Mouse (Mus musculus) heart, adult 2 months (tissue): ENCODE data around the gene Pcbp4. TPM values are rescaled to one million over a fixed set of nuclear protein-coding genes. Genes with fewer than 3 reads are reported as not detected.

Experiments used
- DNase-seq, 2 experiments: peaks; one replicate each; pipeline ENCODE4 v3.0.0; 2021
- H3K27ac ChIP-seq: fragments of 200-600 bp; 2 replicates; pipeline ENCODE4 v1.8.1; 2022
- H3K27me3 ChIP-seq: fragments of 200-500 bp; 2 replicates; pipeline ENCODE4 v1.6.1; 2012; ENCODE audit warnings: mild to moderate bottlenecking, low read length, inconsistent platforms, mixed read lengths; ENCODE audit not compliant: control insufficient read depth, insufficient read depth
- H3K36me3 ChIP-seq: fragments of 200-500 bp; 2 replicates; pipeline ENCODE4 v1.6.1; 2012; ENCODE audit warnings: low read length, inconsistent platforms; ENCODE audit not compliant: control insufficient read depth, insufficient read depth
- H3K4me1 ChIP-seq: fragments of 200-500 bp; 2 replicates; pipeline ENCODE4 v1.6.1; 2011; ENCODE audit warnings: low read length; ENCODE audit not compliant: control insufficient read depth, insufficient read depth
- H3K4me3 ChIP-seq: fragments of 200-600 bp; 2 replicates; pipeline ENCODE4 v1.8.1; 2022
- H3K79me2 ChIP-seq: fragments of 200-500 bp; replicated peaks from 2 replicates; pipeline ENCODE4 v1.6.1; 2012; ENCODE audit warnings: mild to moderate bottlenecking, inconsistent platforms, low read length, moderate library complexity, mixed read lengths; ENCODE audit not compliant: control insufficient read depth, insufficient read depth
- H3K9ac ChIP-seq: fragments of 200-500 bp; 2 replicates; pipeline ENCODE4 v1.6.1; 2012; ENCODE audit warnings: low read depth, mild to moderate bottlenecking, control low read depth, inconsistent platforms, low read length, mixed read lengths
- CTCF ChIP-seq: fragments of 200-600 bp; IDR thresholded peaks from 2 replicates; pipeline ENCODE4 v1.8.1; 2022; ENCODE audit warnings: antibody characterized with exemption, mild to moderate bottlenecking, moderate library complexity
- EP300 ChIP-seq: fragments of 200-500 bp; IDR thresholded peaks from 2 replicates; pipeline ENCODE4 v1.6.1; 2011; ENCODE audit warnings: low read depth, low read length, control low read depth; ENCODE audit not compliant: insufficient read depth
- POLR2A ChIP-seq: fragments of 200-500 bp; IDR thresholded peaks from 2 replicates; pipeline ENCODE4 v1.6.1; 2011; ENCODE audit warnings: mild to moderate bottlenecking, low read depth, low read length, control low read depth; ENCODE audit not compliant: insufficient read depth
- WGBS: fragments of 180-500 bp; shearing (Covaris S2); methylation state at CpG from one replicate; pipeline ENCODE4 v1.1.7; 2018; 5-methylcytosine and 5-hydroxymethylcytosine counted together
- intact Hi-C: fragments of 180-260 bp; cut with DNase I; formaldehyde crosslinking; loops from one replicate; pipeline ENCODE4 v1.15.1; 2025
- polyA plus RNA-seq: library from polyadenylated mRNA; depleted of rRNA; stranded (reverse); fragments of >200 nt; gene quantifications from 2 replicates; pipeline ENCODE4 v1.2.3, GENCODE M21; 2012
- total RNA-seq, 2 experiments: library from RNA; stranded (reverse); gene quantifications; 2 replicates each; pipeline ENCODE4 v1.2.3; 2021

The Pcbp4 gene
- total and polyA plus RNA-seq, 3 experiments = 70.0 to 92.8 (median 74.6) TPM

GRCm38 (mm10) chr9:106473081-106473752, 20.1 kb downstream of the Pcbp4 start:
- 91% methylated on average over 16 of the region's 16 CpGs for WGBS
- no peak overlapping the region for H3K9ac ChIP-seq
- H3K27ac ChIP-seq = peak overlapping the region; percentile 75
- peaks cover 13% of the 10 kb centered on the region for H3K4me1 ChIP-seq
- TF ChIP-seq EP300 (no peak), CTCF (no peak), POLR2A (no peak)
- H3K4me3 ChIP-seq = no peak overlapping the region
- intact Hi-C loops = no loop called here
- peak in 1 of 2 experiments; percentile 24 for DNase-seq
- no peaks in the 10 kb centered on the region for H3K36me3 ChIP-seq
- no peaks in the 10 kb centered on the region for H3K27me3 ChIP-seq
- H3K79me2 ChIP-seq = no peaks in the 10 kb centered on the region

- Histone ChIP-seq H3K79me2 (no peaks in the 10 kb centered on the region), H3K4me1 (peaks cover 13% of the 10 kb centered on the region), H3K27me3 (no peaks in the 10 kb centered on the region), H3K9ac (no peak overlapping the region), H3K4me3 (no peak overlapping the region), H3K27ac (peak overlapping the region; percentile 96; the same call in 1 of the 2 replicates), H3K36me3 (no peaks in the 10 kb centered on the region)
- intact Hi-C loops = no loop called here
- TF ChIP-seq POLR2A (no peak), CTCF (no peak), EP300 (no peak)
- WGBS = 72% methylated on average over 5 of the region's 5 CpGs
- DNase-seq = peak in 1 of 2 experiments; percentile 27
Measured at GRCm38 (mm10) chr9:106473753-106474105, 20.6 kb downstream of the Pcbp4 start.

- Histone ChIP-seq H3K27me3 (no peaks in the 10 kb centered on the region), H3K79me2 (no peaks in the 10 kb centered on the region), H3K4me1 (peaks cover 13% of the 10 kb centered on the region), H3K36me3 (no peaks in the 10 kb centered on the region), H3K9ac (peak overlapping the region; percentile 49; the same call in 1 of the 2 replicates), H3K27ac (peak overlapping the region; percentile 96), H3K4me3 (peak overlapping the region; percentile 47; the same call in 1 of the 2 replicates)
- intact Hi-C loops = no loop called here
- no peak for TF ChIP-seq POLR2A
- peak; percentile 70; the same call in 1 of the 2 replicates for TF ChIP-seq EP300
- peak; percentile 82 for TF ChIP-seq CTCF
- 6% methylated on average over 6 of the region's 6 CpGs for WGBS
- DNase-seq = peak; percentile 77
Measured at GRCm38 (mm10) chr9:106474456-106474855, 21.4 kb downstream of the Pcbp4 start.

- Histone ChIP-seq H3K27ac (peak overlapping the region; percentile 96), H3K79me2 (no peaks in the 10 kb centered on the region), H3K36me3 (no peaks in the 10 kb centered on the region), H3K4me3 (peak overlapping the region; percentile 47), H3K27me3 (no peaks in the 10 kb centered on the region), H3K4me1 (peaks cover 13% of the 10 kb centered on the region), H3K9ac (peak overlapping the region; percentile 32; the same call in 1 of the 2 replicates)
- no peak for TF ChIP-seq POLR2A
- TF ChIP-seq CTCF = no peak
- no peak for TF ChIP-seq EP300
- intact Hi-C loops = loop anchor here (5.0 kb wide), 3 partner anchors 108 to 188 kb away; partner anchors contain the start of gene Dusp7
- WGBS = 52% methylated on average over 7 of the region's 7 CpGs
- peak; percentile 53 to 54 for DNase-seq
Measured at GRCm38 (mm10) chr9:106475046-106475445, 22.0 kb downstream of the Pcbp4 start.

GRCm38 (mm10) chr9:106475663-106476001, 22.5 kb downstream of the Pcbp4 start, which contains the start of gene Rrp9:
TSS of gene Rrp9 (plus strand) at chr9:106475963.
- no peaks in the 10 kb centered on the region for H3K36me3 ChIP-seq
- TF ChIP-seq POLR2A (no peak), CTCF (no peak), EP300 (no peak)
- H3K27me3 ChIP-seq = no peaks in the 10 kb centered on the region
- H3K9ac ChIP-seq = peak within 1 kb of the TSS; percentile 54
- peak within 1 kb of the TSS; percentile 96 for H3K27ac ChIP-seq
- intact Hi-C loops = loop anchor here (1.0 to 5.0 kb wide), 5 partner anchors 27 to 188 kb away; partner anchors contain the start of genes Dusp7 and Rpl29
- 76% methylated on average over 10 of the region's 10 CpGs for WGBS
- H3K4me1 ChIP-seq = peaks cover 13% of the 10 kb centered on the region
- peak within 1 kb of the TSS; percentile 47 for H3K4me3 ChIP-seq
- H3K79me2 ChIP-seq = no peaks in the 10 kb centered on the region
- DNase-seq = no peak
